Mouse (Mus musculus) C2C12 (cell line): ENCODE data around the gene Noc4l. TPM values are rescaled to one million over a fixed set of nuclear protein-coding genes. Genes with fewer than 3 reads are reported as not detected.

Experiments
- H3K27me3 ChIP-seq: one replicate; pipeline ENCODE4 v1.6.1; 2011; ENCODE audit not compliant: control insufficient read depth, insufficient read depth, insufficient read length
- H3K36me3 ChIP-seq: one replicate; pipeline ENCODE4 v1.6.1; 2011; ENCODE audit not compliant: control insufficient read depth, insufficient read depth
- H3K4me3 ChIP-seq: one replicate; pipeline ENCODE4 v1.5.1; 2011; ENCODE audit warnings: mild to moderate bottlenecking, control low read depth; ENCODE audit not compliant: poor library complexity, insufficient read depth, severe bottlenecking
- H3K79me2 ChIP-seq: one replicate; pipeline ENCODE4 v1.6.1; 2011; ENCODE audit not compliant: control insufficient read depth, insufficient read depth
- H3K79me3 ChIP-seq: one replicate; pipeline ENCODE4 v1.6.1; 2011; ENCODE audit warnings: low read depth, control low read depth
- H3ac ChIP-seq: one replicate; pipeline ENCODE3; 2011; ENCODE audit warnings: low read depth; ENCODE audit not compliant: control insufficient read depth, insufficient read length
- CEBPB ChIP-seq: IDR thresholded peaks from one replicate; pipeline ENCODE4 v1.6.1; 2011; ENCODE audit warnings: low read depth, mild to moderate bottlenecking, control low read depth, moderate library complexity
- CTCF ChIP-seq: IDR thresholded peaks from one replicate; pipeline ENCODE4 v1.5.1; 2011; ENCODE audit not compliant: control insufficient read depth, insufficient read depth, insufficient read length
- FOSL1 ChIP-seq: IDR thresholded peaks from one replicate; pipeline ENCODE4 v1.8.0; 2011; ENCODE audit warnings: mild to moderate bottlenecking, low read length; ENCODE audit not compliant: poor library complexity, insufficient read depth, severe bottlenecking
- MAX ChIP-seq: IDR thresholded peaks from one replicate; pipeline ENCODE4 v1.6.1; 2011; ENCODE audit warnings: mild to moderate bottlenecking, control low read depth
- MYOD1 ChIP-seq: IDR thresholded peaks from one replicate; pipeline ENCODE4 v1.6.1; 2011; ENCODE audit warnings: low read depth; ENCODE audit not compliant: control insufficient read depth, insufficient read length
- MYOG ChIP-seq: IDR thresholded peaks from one replicate; pipeline ENCODE4 v1.6.1; 2011; ENCODE audit not compliant: control insufficient read depth, insufficient read length; ENCODE audit errors: extremely low read depth
- USF1 ChIP-seq: IDR thresholded peaks from one replicate; pipeline ENCODE4 v1.6.1; 2011; ENCODE audit warnings: low read depth, mild to moderate bottlenecking, control low read depth, moderate library complexity
- polyA plus RNA-seq: library from polyadenylated mRNA; unstranded; fragments of >200 nt; fragmentation: generic; extraction: Trizol; gene quantifications from one replicate; pipeline ENCODE4 v1.2.1, GENCODE M21; 2012; ENCODE audit warnings: missing spikeins

Gene Noc4l
- polyA plus RNA-seq, 1 experiment = 51.7 TPM

DNA sequence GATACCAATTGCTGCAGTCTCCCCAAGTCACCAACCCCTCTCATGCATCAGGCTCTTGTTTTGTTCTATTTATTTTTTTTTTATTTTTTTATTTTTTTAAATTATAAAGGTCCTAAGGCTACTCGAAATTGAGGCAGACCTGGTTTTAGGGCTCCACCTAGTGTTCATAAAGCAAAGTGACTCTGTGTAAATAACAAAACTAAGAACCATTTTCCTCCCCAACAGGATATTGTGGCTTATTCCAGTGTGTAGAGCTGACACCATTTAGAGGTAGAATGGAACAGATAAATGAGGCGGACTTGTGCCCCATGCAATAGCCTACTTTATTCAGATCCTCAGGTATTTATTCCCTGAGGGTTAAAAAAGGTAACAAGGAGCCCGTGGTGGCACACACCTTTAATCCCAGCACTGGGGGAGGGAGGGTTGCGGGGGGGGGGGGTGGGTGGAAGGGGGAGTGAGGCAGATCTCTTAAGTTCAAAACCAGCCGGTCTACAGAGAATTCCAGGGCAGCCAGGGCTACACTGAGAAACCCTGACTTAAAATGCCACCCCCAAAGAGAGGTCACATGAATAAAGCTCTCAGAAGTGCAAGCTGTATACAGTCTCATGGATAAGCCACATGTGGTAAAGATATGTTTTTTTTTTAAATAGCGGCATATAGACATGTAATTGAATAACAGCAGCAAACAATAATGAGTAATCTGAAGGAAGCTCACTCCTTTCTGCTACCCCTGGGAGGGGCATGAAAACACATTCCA lies 17.1 kb downstream of the Noc4l start:
- TF ChIP-seq USF1 (no peak), CTCF (no peak), MAX (no peak), MYOD1 (no peak), MYOG (no peak), FOSL1 (no peak), CEBPB (no peak)
- Histone ChIP-seq H3K79me3 (no peaks in the 10 kb centered on the region), H3K4me3 (no peak overlapping the region), H3K79me2 (no peaks in the 10 kb centered on the region), H3ac (no peak overlapping the region), H3K36me3 (no peaks in the 10 kb centered on the region), H3K27me3 (no peaks in the 10 kb centered on the region)

DNA sequence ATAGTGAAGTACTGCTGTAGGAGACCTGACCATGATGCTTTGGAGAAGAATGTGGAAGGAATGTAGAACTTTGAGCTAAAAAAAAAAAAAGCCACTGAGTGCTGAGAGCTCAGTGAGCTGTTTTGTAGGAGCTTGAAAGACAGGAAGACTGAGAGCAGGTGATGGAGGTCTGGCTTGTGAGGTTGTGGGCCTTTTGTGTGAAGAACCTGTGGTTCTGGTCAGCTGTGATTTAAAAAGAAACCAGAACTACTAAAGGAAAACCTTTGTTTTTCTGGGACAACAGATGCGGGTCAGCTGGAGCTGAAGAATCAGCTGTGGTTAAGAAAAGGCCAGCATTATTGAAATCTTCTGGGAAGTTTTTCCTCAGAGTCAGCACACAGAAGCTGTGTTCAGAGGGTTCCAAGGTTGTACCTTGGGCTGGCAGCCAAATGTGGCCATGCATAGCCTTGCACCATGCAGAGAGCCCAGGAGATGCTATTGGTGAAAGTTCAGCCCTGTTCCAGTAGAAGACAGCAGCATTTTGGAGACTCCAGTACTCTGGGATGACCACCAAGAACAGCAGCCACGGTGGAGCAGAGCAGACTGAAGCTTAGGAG lies 23.6 kb downstream of the Noc4l start:
- Histone ChIP-seq H3K27me3 (peaks cover 10% of the 10 kb centered on the region), H3ac (no peak overlapping the region), H3K36me3 (no peaks in the 10 kb centered on the region), H3K4me3 (no peak overlapping the region), H3K79me3 (no peaks in the 10 kb centered on the region), H3K79me2 (no peaks in the 10 kb centered on the region)
- TF ChIP-seq USF1 = no peak
- no peak for TF ChIP-seq FOSL1
- TF ChIP-seq MAX = no peak
- TF ChIP-seq MYOD1 = no peak
- no peak for TF ChIP-seq CEBPB
- no peak for TF ChIP-seq MYOG
- TF ChIP-seq CTCF = no peak

- H3K79me2 ChIP-seq = no peaks in the 10 kb centered on the region
- no peak for TF ChIP-seq CEBPB
- TF ChIP-seq USF1 = no peak
- no peak for TF ChIP-seq FOSL1
- TF ChIP-seq CTCF = no peak
- no peak for TF ChIP-seq MAX
- TF ChIP-seq MYOG = no peak
- no peak for TF ChIP-seq MYOD1
- no peaks in the 10 kb centered on the region for H3K79me3 ChIP-seq
- no peaks in the 10 kb centered on the region for H3K36me3 ChIP-seq
- no peak overlapping the region for H3K4me3 ChIP-seq
- H3K27me3 ChIP-seq = peaks cover 10% of the 10 kb centered on the region
- no peak overlapping the region for H3ac ChIP-seq
Measured at GRCm38 (mm10) chr5:110628156-110628555, 25.1 kb downstream of the Noc4l start.

- TF ChIP-seq FOSL1 (no peak), CEBPB (no peak), MYOD1 (no peak), MAX (no peak), USF1 (no peak), CTCF (no peak), MYOG (no peak)
Measured at GRCm38 (mm10) chr5:110627351-110627750, 25.9 kb downstream of the Noc4l start.

DNA sequence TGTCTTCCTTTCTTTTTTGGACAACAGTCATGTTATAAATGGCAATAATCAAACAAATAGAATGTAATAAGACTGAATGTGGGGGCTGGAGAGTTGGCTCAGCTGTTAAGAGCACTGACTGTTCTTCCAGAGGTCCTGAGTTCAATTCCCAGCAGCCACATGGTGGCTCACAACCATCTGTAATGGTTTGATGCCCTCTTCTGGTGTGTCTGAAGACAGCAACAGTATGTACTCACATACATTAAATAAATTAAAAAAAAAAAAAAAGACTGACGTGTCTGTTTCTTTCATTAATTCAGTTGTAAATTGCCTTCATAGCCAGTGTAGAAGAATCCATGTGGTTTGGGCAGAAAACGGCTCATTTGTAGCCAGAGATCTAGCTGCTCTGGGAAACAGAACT lies 28.9 kb downstream of the Noc4l start:
- Histone ChIP-seq H3K79me3 (no peaks in the 10 kb centered on the region), H3ac (no peak overlapping the region), H3K27me3 (peaks cover 23% of the 10 kb centered on the region), H3K4me3 (no peak overlapping the region), H3K36me3 (no peaks in the 10 kb centered on the region), H3K79me2 (no peaks in the 10 kb centered on the region)
- TF ChIP-seq MAX = no peak
- no peak for TF ChIP-seq CTCF
- TF ChIP-seq MYOG = no peak
- no peak for TF ChIP-seq CEBPB
- no peak for TF ChIP-seq USF1
- TF ChIP-seq MYOD1 = no peak
- no peak for TF ChIP-seq FOSL1

More at GRCm38 (mm10) chr5:110627351-110627750, 25.9 kb downstream of the Noc4l start:
- Histone ChIP-seq H3K36me3 (no peaks in the 10 kb centered on the region), H3K4me3 (no peak overlapping the region), H3K79me3 (no peaks in the 10 kb centered on the region), H3K27me3 (peaks cover 10% of the 10 kb centered on the region), H3ac (no peak overlapping the region), H3K79me2 (no peaks in the 10 kb centered on the region)

- TF ChIP-seq MYOD1 = no peak
- peaks cover 21% of the 10 kb centered on the region for H3K27me3 ChIP-seq
Measured at GRCm38 (mm10) chr5:110619226-110619625, 34.0 kb downstream of the Noc4l start.

More at GRCm38 (mm10) chr5:110619226-110619625, 34.0 kb downstream of the Noc4l start:
- H3K79me3 ChIP-seq = no peaks in the 10 kb centered on the region
- no peak overlapping the region for H3ac ChIP-seq
- H3K36me3 ChIP-seq = no peaks in the 10 kb centered on the region
- no peaks in the 10 kb centered on the region for H3K79me2 ChIP-seq
- no peak overlapping the region for H3K4me3 ChIP-seq
